Mouse (Mus musculus) ES-Bruce4 (cell line): ENCODE results near the gene Gm49318. TPM values are rescaled to one million over a fixed set of nuclear protein-coding genes. Genes with fewer than 3 reads are reported as not detected.

Source experiments
- H3K27ac ChIP-seq: 2 replicates; pipeline ENCODE4 v1.5.1; 2012; ENCODE audit warnings: low read length, inconsistent platforms; ENCODE audit not compliant: insufficient read depth
- H3K27me3 ChIP-seq: 2 replicates; pipeline ENCODE4 v1.6.1; 2012; ENCODE audit warnings: mild to moderate bottlenecking, low read length, inconsistent platforms; ENCODE audit not compliant: control insufficient read depth, poor library complexity, insufficient read depth, severe bottlenecking
- H3K36me3 ChIP-seq: 2 replicates; pipeline ENCODE4 v1.6.1; 2012; ENCODE audit warnings: inconsistent platforms, mild to moderate bottlenecking, low read length, moderate library complexity; ENCODE audit not compliant: control insufficient read depth, poor library complexity, insufficient read depth, severe bottlenecking
- H3K4me1 ChIP-seq: one replicate; pipeline ENCODE4 v1.8.1; 2011; ENCODE audit warnings: low read length; ENCODE audit not compliant: control insufficient read depth, insufficient read depth
- H3K4me3 ChIP-seq: 2 replicates; pipeline ENCODE4 v1.5.1; 2011; ENCODE audit warnings: low read depth, mild to moderate bottlenecking, low read length
- H3K9ac ChIP-seq: 2 replicates; pipeline ENCODE4 v1.6.1; 2012; ENCODE audit warnings: low read depth, mild to moderate bottlenecking, inconsistent platforms; ENCODE audit not compliant: poor library complexity, severe bottlenecking
- H3K9me3 ChIP-seq: replicated peaks from 2 replicates; pipeline ENCODE4 v1.6.1; 2012; ENCODE audit warnings: mild to moderate bottlenecking, low read length, inconsistent platforms; ENCODE audit not compliant: control insufficient read depth, poor library complexity, insufficient read depth, severe bottlenecking
- CTCF ChIP-seq: IDR thresholded peaks from one replicate; pipeline ENCODE4 v1.8.1; 2011; ENCODE audit warnings: low read depth, low read length
- EP300 ChIP-seq: IDR thresholded peaks from 2 replicates; pipeline ENCODE4 v1.6.1; 2011; ENCODE audit warnings: low read depth, low read length; ENCODE audit not compliant: insufficient read depth
- POLR2A ChIP-seq: IDR thresholded peaks from one replicate; pipeline ENCODE4 v1.8.1; 2011; ENCODE audit warnings: low read length; ENCODE audit not compliant: insufficient read depth
- polyA plus RNA-seq: library from polyadenylated mRNA; stranded (reverse); fragments of >200 nt; gene quantifications from 2 replicates; pipeline ENCODE4 v1.2.4, GENCODE M21; 2011; ENCODE audit warnings: low read depth; ENCODE audit not compliant: missing spikeins, insufficient read depth, insufficient read length

Gene Gm49318
- polyA plus RNA-seq, 1 experiment = not detected

DNA sequence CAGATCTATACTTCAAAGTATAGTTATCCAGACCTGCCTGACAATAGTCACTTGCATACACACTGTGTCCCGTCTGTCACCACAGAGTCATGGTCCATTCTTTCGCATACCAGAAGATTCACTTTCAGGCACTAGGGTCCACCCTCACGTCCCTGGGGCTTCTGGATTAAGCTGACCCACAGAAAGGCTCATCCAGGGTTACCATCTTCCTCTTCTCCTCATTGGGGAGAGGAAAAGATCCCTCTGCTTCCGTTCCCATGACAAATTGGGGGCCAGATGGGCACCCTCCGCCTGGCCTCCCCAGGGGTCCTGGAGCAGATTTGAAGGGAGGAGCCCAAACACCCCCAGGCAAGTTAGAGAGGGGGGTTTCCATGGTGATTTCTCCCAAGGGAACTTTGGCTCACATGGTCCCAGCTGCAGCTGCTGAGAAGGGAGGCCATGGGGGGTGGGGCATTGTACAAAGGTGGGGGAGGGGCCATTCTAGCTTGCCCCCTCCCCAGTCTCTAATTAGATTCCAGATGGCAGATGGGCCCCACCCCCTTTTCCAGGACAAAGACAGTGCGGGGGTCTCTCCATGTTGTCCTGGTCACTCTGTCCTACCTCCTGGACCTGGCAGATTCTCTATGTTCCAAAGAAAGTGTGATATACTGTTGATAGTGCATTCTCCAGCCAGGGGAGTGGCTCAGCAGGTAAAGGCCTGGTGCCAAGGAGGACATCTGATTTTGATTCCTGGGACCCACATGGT lies 35.6 kb downstream of the Gm49318 start:
- Histone ChIP-seq H3K4me1 (peaks cover 5% of the 10 kb centered on the region), H3K9ac (no peak overlapping the region), H3K36me3 (no peaks in the 10 kb centered on the region), H3K4me3 (no peak overlapping the region), H3K27me3 (no peaks in the 10 kb centered on the region), H3K27ac (no peak overlapping the region), H3K9me3 (no peaks in the 10 kb centered on the region)
- TF ChIP-seq CTCF (no peak), POLR2A (no peak), EP300 (peak; percentile 40; the same call in 1 of the 2 replicates)

DNA sequence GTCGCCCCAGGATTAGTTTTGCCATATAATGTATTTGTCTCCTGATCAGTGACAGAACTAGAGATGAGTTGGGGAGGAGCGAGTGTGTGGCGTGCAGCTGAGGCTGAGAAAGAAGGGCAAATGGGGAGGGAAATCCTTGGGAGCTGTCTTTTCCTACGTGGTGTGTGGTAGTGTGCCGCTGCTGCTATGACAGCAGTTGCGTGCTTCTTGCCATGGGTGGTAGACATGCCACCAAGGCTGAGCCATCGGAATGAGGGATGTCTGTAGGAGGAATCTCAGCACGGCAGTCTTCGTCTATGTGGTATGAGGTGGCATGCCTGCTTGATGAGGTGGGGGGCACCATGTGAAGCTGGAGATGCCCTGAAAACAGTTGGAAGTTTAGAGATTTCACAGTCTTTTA lies 40.7 kb downstream of the Gm49318 start:
- TF ChIP-seq CTCF (no peak), EP300 (no peak), POLR2A (no peak)
- Histone ChIP-seq H3K36me3 (no peaks in the 10 kb centered on the region), H3K9ac (no peak overlapping the region), H3K9me3 (no peaks in the 10 kb centered on the region), H3K27me3 (no peaks in the 10 kb centered on the region), H3K4me1 (no peaks in the 10 kb centered on the region), H3K4me3 (no peak overlapping the region), H3K27ac (no peak overlapping the region)

DNA sequence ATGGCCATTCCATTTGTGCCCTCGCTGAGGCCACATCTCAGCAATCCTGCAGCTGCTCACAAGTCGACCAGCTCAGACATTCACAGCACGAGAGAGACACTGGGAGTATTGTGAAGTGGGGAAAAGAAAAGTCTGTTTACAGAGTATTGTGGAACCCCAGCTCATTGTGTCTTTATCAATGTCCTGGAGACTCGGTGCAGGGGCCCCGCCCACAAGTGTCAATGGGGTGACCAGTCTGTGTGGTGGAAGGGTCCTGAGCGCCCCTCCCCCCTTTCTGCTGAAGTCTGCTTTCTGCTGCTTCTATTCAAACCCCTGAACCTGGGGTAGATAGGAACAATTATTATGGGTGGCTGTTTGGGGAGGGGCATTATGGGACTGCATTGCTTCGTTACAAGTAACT lies 42.6 kb downstream of the Gm49318 start:
- TF ChIP-seq CTCF (no peak), EP300 (no peak), POLR2A (no peak)
- H3K36me3 ChIP-seq = no peaks in the 10 kb centered on the region
- no peaks in the 10 kb centered on the region for H3K9me3 ChIP-seq
- H3K9ac ChIP-seq = no peak overlapping the region
- H3K4me1 ChIP-seq = no peaks in the 10 kb centered on the region
- H3K27me3 ChIP-seq = no peaks in the 10 kb centered on the region
- no peak overlapping the region for H3K27ac ChIP-seq
- no peak overlapping the region for H3K4me3 ChIP-seq

DNA sequence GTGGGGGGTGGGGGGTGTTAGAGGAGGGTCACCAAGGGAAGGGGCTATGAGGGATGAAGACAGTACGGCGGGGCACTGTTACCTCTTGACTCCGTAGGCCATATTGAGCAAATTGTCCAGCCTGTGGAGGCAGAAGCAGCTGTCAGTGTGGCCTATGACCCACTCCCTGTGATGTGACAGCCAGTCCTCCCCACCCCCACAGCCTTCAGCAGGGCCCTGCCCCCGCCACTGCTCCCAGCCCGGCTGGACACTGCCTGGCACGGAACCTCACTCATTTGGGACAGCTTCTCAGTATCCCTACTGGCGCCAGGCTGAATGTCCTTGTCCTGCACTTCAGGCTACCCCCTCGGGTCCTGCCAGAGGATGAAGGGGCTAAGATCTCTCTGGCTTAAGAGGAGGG lies 46.5 kb downstream of the Gm49318 start:
- H3K36me3 ChIP-seq = no peaks in the 10 kb centered on the region
- no peak overlapping the region for H3K9ac ChIP-seq
- H3K9me3 ChIP-seq = no peaks in the 10 kb centered on the region
- H3K4me3 ChIP-seq = no peak overlapping the region
- H3K4me1 ChIP-seq = no peaks in the 10 kb centered on the region
- TF ChIP-seq EP300 = no peak
- TF ChIP-seq CTCF = no peak
- no peak for TF ChIP-seq POLR2A
- no peaks in the 10 kb centered on the region for H3K27me3 ChIP-seq
- H3K27ac ChIP-seq = no peak overlapping the region

DNA sequence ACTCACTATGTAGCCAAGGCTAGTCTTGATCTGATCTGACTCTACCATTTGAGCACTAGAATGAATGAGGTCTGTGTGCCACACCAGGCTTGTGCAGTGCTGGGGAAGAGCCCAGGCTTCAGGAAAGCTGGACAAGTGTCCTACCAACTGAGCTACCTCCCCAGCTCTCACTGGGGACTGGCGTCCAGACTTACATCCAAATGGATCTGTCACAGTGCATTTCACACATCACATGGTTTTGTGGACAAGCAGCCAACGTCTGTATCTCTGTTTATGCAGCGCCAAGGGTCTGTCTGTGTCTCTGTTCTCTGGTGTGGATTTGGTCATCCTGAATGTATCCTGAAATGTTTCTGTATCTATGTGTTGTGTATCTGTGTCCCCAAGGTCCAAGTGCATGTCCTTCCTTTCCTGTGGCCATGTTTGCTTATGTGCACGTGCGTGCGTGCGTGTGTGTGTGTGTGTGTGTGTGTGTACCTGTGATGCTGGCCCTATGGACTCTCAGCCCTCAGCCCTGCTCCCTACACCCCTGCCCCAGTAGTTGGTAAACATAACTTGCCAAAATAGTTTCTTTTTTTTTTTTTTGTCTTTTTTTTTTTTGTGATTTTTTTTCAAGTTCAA lies 53.7 kb downstream of the Gm49318 start:
- H3K27me3 ChIP-seq = no peaks in the 10 kb centered on the region
- peaks cover 8% of the 10 kb centered on the region for H3K4me1 ChIP-seq
- no peak for TF ChIP-seq EP300
- TF ChIP-seq CTCF = no peak
- TF ChIP-seq POLR2A = no peak
- no peaks in the 10 kb centered on the region for H3K9me3 ChIP-seq
- H3K4me3 ChIP-seq = no peak overlapping the region
- no peak overlapping the region for H3K9ac ChIP-seq
- H3K27ac ChIP-seq = no peak overlapping the region
- H3K36me3 ChIP-seq = peaks cover 9% of the 10 kb centered on the region

DNA sequence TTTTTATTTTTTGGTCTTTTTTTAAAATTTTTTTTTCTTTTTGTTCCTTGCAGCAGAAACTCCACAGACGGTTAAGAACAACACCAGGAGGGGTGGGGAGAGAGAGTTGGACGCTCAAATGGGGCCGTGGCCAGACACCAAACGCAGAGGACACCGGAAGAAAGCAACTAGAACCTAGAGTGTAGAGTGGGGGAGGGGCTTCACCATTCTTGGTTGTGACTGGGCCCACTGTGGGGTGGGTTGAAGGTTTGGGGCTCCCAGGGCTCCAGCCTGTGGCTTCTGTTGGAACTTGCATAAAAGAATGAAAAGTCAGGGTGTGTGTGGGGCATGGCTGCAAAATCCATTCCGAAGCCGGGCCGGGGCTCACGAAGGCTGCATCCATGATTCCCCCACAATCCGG lies 54.8 kb downstream of the Gm49318 start:
- Histone ChIP-seq H3K36me3 (peaks cover 18% of the 10 kb centered on the region), H3K27me3 (no peaks in the 10 kb centered on the region)

More for the DNA sequence above, 54.8 kb downstream of the Gm49318 start:
- TF ChIP-seq POLR2A (no peak), CTCF (no peak), EP300 (no peak)
- Histone ChIP-seq H3K4me1 (peaks cover 10% of the 10 kb centered on the region), H3K9ac (no peak overlapping the region), H3K9me3 (no peaks in the 10 kb centered on the region), H3K27ac (no peak overlapping the region), H3K4me3 (no peak overlapping the region)
